Mouse (Mus musculus) CH12.LX (cell line): ENCODE results near the gene Adarb1. TPM values are rescaled to one million over a fixed set of nuclear protein-coding genes. Genes with fewer than 3 reads are reported as not detected.

Experiments used
- DNase-seq: peaks from one replicate; pipeline ENCODE4 v3.0.0-alpha.2; 2013; ENCODE audit errors: extremely low read depth
- H3K27ac ChIP-seq: 2 replicates; pipeline ENCODE4 v1.5.1; 2012; ENCODE audit warnings: low read depth, mild to moderate bottlenecking, control low read depth, moderate library complexity; ENCODE audit not compliant: insufficient read depth
- H3K27me3 ChIP-seq: replicated peaks from 2 replicates; pipeline ENCODE3; 2012; ENCODE audit warnings: inconsistent platforms
- H3K36me3 ChIP-seq, 2 experiments: replicated peaks in 1 of 2; 2 replicates each; pipeline versions ENCODE3 to v1.6.1; 2012; ENCODE audit warnings: inconsistent platforms in 1 of 2, low read length in 1 of 2, mild to moderate bottlenecking in 1 of 2, mixed read lengths in 1 of 2, moderate library complexity in 1 of 2; ENCODE audit not compliant: control insufficient read depth in 1 of 2, insufficient read depth in 1 of 2
- H3K4me1 ChIP-seq, 2 experiments: 2 replicates each; pipeline ENCODE4 v1.6.1; 2012; ENCODE audit warnings: inconsistent platforms in 1 of 2, moderate library complexity in 1 of 2; ENCODE audit not compliant: insufficient read depth in 2 of 2, control insufficient read depth in 1 of 2
- H3K4me2 ChIP-seq: 2 replicates; pipeline ENCODE4 v1.6.1; 2012; ENCODE audit warnings: low read depth, mild to moderate bottlenecking, control low read depth; ENCODE audit not compliant: poor library complexity, insufficient read depth, severe bottlenecking
- H3K4me3 ChIP-seq, 3 experiments: fragments of 150-350 bp in 1 of 3; sonication (generic) in 1 of 3; replicated peaks in 1 of 3; 2 replicates each; pipeline versions ENCODE3 to v1.5.1; 2011 to 2012; ENCODE audit warnings: low read depth in 2 of 3, low read length in 2 of 3, mild to moderate bottlenecking in 2 of 3, moderate library complexity in 2 of 3, control low read depth in 1 of 3, improper control_type of control experiment in 1 of 3, inconsistent platforms in 1 of 3, mixed read lengths in 1 of 3; ENCODE audit not compliant: poor library complexity in 1 of 3
- H3K79me2 ChIP-seq: replicated peaks from 2 replicates; pipeline ENCODE4 v1.6.1; 2012; ENCODE audit warnings: mild to moderate bottlenecking, moderate library complexity; ENCODE audit not compliant: control insufficient read depth, poor library complexity, insufficient read depth, severe bottlenecking; ENCODE audit errors: extremely low read depth
- H3K9ac ChIP-seq: 2 replicates; pipeline ENCODE4 v1.6.1; 2012; ENCODE audit warnings: low read depth, mild to moderate bottlenecking, control low read depth, moderate library complexity; ENCODE audit not compliant: insufficient read depth
- H3K9me3 ChIP-seq: replicated peaks from 2 replicates; pipeline ENCODE3; 2012; ENCODE audit warnings: low read length, inconsistent platforms, mixed read lengths
- ELF1 ChIP-seq: IDR thresholded peaks from 2 replicates; pipeline ENCODE4 v1.6.1; 2014; ENCODE audit warnings: low read depth, mild to moderate bottlenecking, inconsistent platforms, low read length, improper control_type of control experiment
- EP300 ChIP-seq: IDR thresholded peaks from 2 replicates; pipeline ENCODE4 v1.6.1; 2011; ENCODE audit warnings: low read length, improper control_type of control experiment
- HCFC1 ChIP-seq: IDR thresholded peaks from 2 replicates; pipeline ENCODE4 v1.6.1; 2012; ENCODE audit warnings: low read depth, mild to moderate bottlenecking, inconsistent platforms, low read length, improper control_type of control experiment
- IRF4 ChIP-seq: IDR thresholded peaks from 2 replicates; pipeline ENCODE4 v1.6.1; 2014; ENCODE audit warnings: low read depth, mild to moderate bottlenecking, inconsistent platforms, low read length, improper control_type of control experiment
- KAT2A ChIP-seq: IDR thresholded peaks from 2 replicates; pipeline ENCODE4 v1.6.1; 2012; ENCODE audit warnings: low read length, improper control_type of control experiment, inconsistent platforms; ENCODE audit not compliant: insufficient replicate concordance
- MAZ ChIP-seq: IDR thresholded peaks from 2 replicates; pipeline ENCODE4 v1.6.1; 2012; ENCODE audit warnings: low read depth, mild to moderate bottlenecking, inconsistent platforms, low read length, improper control_type of control experiment, moderate library complexity
- MEF2A ChIP-seq: IDR thresholded peaks from 2 replicates; pipeline ENCODE4 v1.6.1; 2014; ENCODE audit warnings: low read depth, mild to moderate bottlenecking, inconsistent platforms, low read length, improper control_type of control experiment, borderline replicate concordance
- MXI1 ChIP-seq: IDR thresholded peaks from 2 replicates; pipeline ENCODE4 v1.6.1; 2011; ENCODE audit warnings: mild to moderate bottlenecking, low read depth, low read length, improper control_type of control experiment
- MYC ChIP-seq: IDR thresholded peaks from 2 replicates; pipeline ENCODE4 v1.6.1; 2011; ENCODE audit warnings: low read depth, mild to moderate bottlenecking, improper control_type of control experiment, low read length
- NELFE ChIP-seq: IDR thresholded peaks from 2 replicates; pipeline ENCODE4 v1.6.1; 2011; ENCODE audit warnings: low read depth, low read length, improper control_type of control experiment
- POLR2A ChIP-seq: IDR thresholded peaks from 2 replicates; pipeline ENCODE4 v1.6.1; 2011; ENCODE audit warnings: low read depth, mild to moderate bottlenecking, improper control_type of control experiment, low read length
- TBP ChIP-seq: conservative IDR thresholded peaks from 2 replicates; pipeline ENCODE4 v1.6.1; 2011; ENCODE audit warnings: low read depth, low read length, improper control_type of control experiment
- UBTF ChIP-seq: IDR thresholded peaks from 2 replicates; pipeline ENCODE4 v1.6.1; 2012; ENCODE audit warnings: low read depth, mild to moderate bottlenecking, inconsistent platforms, low read length, improper control_type of control experiment, moderate library complexity
- USF2 ChIP-seq: conservative IDR thresholded peaks from 2 replicates; pipeline ENCODE4 v1.6.1; 2011; ENCODE audit warnings: low read depth, low read length, improper control_type of control experiment
- ZC3H11A ChIP-seq: IDR thresholded peaks from 2 replicates; pipeline ENCODE4 v1.6.1; 2012; ENCODE audit warnings: low read depth, mild to moderate bottlenecking, inconsistent platforms, low read length, improper control_type of control experiment
- ZKSCAN1 ChIP-seq: IDR thresholded peaks from 2 replicates; pipeline ENCODE4 v1.6.1; 2012; ENCODE audit warnings: low read depth, inconsistent platforms, low read length, improper control_type of control experiment, borderline replicate concordance
- ZNF384 ChIP-seq: IDR thresholded peaks from 2 replicates; pipeline ENCODE4 v1.6.1; 2012; ENCODE audit warnings: low read depth, low read length, improper control_type of control experiment, inconsistent platforms
- dilution Hi-C: fragments of 300-500 bp; cut with MboI; formaldehyde crosslinking; loops from 2 replicates; pipeline ENCODE4 v1.14.3; 2020; ENCODE audit warnings: low sequenced_read_pairs; ENCODE audit not compliant: extremely low pct_unique_long_range_greater_than_20kb, extremely low pct_ligation_motif_present
- in situ Hi-C: fragments of 300-500 bp; cut with MboI; formaldehyde crosslinking; loops from 3 replicates; pipeline ENCODE4 v1.14.3; 2019; ENCODE audit warnings: low sequenced_read_pairs, low pct_ligation_motif_present, low pct_unique_long_range_greater_than_20kb, mixed read lengths
- polyA plus RNA-seq: library from polyadenylated mRNA; unstranded; fragments of >175 nt; gene quantifications from 2 replicates; pipeline ENCODE4 v1.2.1, GENCODE M21; 2012; ENCODE audit warnings: low read depth; ENCODE audit not compliant: insufficient read length
- total RNA-seq, 2 experiments: library from RNA; depleted of rRNA; stranded (reverse); fragments of 300-350 nt in 1 of 2; fragments of >200 nt in 1 of 2; gene quantifications; 2 replicates each; pipeline ENCODE4 v1.2.3; 2012 to 2014

Adarb1 gene
- total and polyA plus RNA-seq, 3 experiments = 1.7 to 3.5 (median 2.4) TPM

- Histone ChIP-seq H3K36me3 (peaks cover 0 to 10% of the 10 kb centered on the region in 2 experiments), H3K9me3 (no peaks in the 10 kb centered on the region)
Observed at GRCm38 (mm10) chr10:77308978-77309377, 109.1 kb downstream of the Adarb1 start.

DNA sequence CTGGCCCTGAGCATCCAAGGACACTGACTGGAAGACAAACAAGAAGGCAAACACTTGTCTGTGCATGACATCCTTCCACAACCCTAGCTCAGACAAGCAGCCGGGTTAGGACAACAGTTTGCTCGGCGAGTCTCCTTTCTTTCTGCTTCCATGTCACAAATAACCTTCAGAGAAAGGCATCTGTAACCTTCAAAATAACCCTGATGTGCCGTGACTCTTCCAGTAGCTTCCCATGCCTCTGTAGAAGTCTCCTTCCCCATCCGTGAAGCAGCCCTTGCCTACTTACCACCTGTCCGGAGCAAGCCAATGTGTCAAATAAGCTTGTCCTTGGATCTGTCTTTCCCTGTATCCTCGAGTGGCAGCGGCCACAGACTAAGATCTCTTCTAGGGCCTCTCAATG, 112.3 kb downstream of the Adarb1 start:
- in situ Hi-C loops = no loop called here
- TF ChIP-seq TBP (no peak), MAZ (no peak), MXI1 (no peak), POLR2A (no peak), UBTF (no peak), ELF1 (no peak), MYC (no peak), HCFC1 (no peak), ZKSCAN1 (no peak), NELFE (no peak), USF2 (no peak)
- TF ChIP-seq, all 38 proteins: peak for 0

More at GRCm38 (mm10) chr10:77308978-77309377, 109.1 kb downstream of the Adarb1 start:
- DNase-seq = no peak
- no peaks in the 10 kb centered on the region for H3K27me3 ChIP-seq
- H3K4me3 ChIP-seq = no peak overlapping the region
- dilution Hi-C loops (no loop called here), in situ Hi-C loops (no loop called here)
- no peak overlapping the region for H3K9ac ChIP-seq
- TF ChIP-seq ZNF384 = no peak
- no peak for TF ChIP-seq IRF4
- TF ChIP-seq EP300 = no peak
- TF ChIP-seq KAT2A = no peak
- no peak for TF ChIP-seq NELFE
- no peak for TF ChIP-seq MEF2A
- no peak for TF ChIP-seq ZC3H11A
- H3K27ac ChIP-seq = no peak overlapping the region
- peaks cover 5 to 7% of the 10 kb centered on the region in 2 experiments; a peak in 2 of 4 replicates for H3K4me1 ChIP-seq
- H3K4me2 ChIP-seq = no peak overlapping the region
- no peaks in the 10 kb centered on the region for H3K79me2 ChIP-seq

More for the DNA sequence above, 112.3 kb downstream of the Adarb1 start:
- H3K79me2 ChIP-seq = no peaks in the 10 kb centered on the region
- dilution Hi-C loops = no loop called here
- H3K9ac ChIP-seq = no peak overlapping the region
- no peak overlapping the region for H3K27ac ChIP-seq
- no peak overlapping the region for H3K4me3 ChIP-seq
- H3K9me3 ChIP-seq = no peaks in the 10 kb centered on the region
- H3K4me1 ChIP-seq = peaks cover 5 to 7% of the 10 kb centered on the region in 2 experiments; a peak in 2 of 4 replicates
- H3K36me3 ChIP-seq = peaks cover 0 to 10% of the 10 kb centered on the region in 2 experiments
- no peaks in the 10 kb centered on the region for H3K27me3 ChIP-seq
- no peak for DNase-seq
- no peak overlapping the region for H3K4me2 ChIP-seq
